Mouse (Mus musculus) stomach, embryonic 14.5 days (tissue): ENCODE data around the gene Trpv4. TPM values are rescaled to one million over a fixed set of nuclear protein-coding genes. Genes with fewer than 3 reads are reported as not detected.

Experiments
- ATAC-seq: fragments of 200-750 bp; cut with Nextera tagmentation; 2 replicates; pipeline ENCODE4 v1.8.0; 2017; ENCODE audit warnings: low read depth, moderate TSS enrichment; ENCODE audit not compliant: insufficient number of reproducible peaks, insufficient read depth, low FRiP score
- H3K27ac ChIP-seq: fragments of 300-500 bp; sonication (generic); 2 replicates; pipeline ENCODE4 v1.5.1; 2014; ENCODE audit warnings: mild to moderate bottlenecking, low read length, moderate library complexity, mixed read lengths
- H3K27me3 ChIP-seq: fragments of 300-500 bp; sonication (generic); 2 replicates; pipeline ENCODE4 v1.6.1; 2014; ENCODE audit warnings: low read length, control low read depth, mixed read lengths; ENCODE audit not compliant: control insufficient read depth, insufficient read depth
- H3K36me3 ChIP-seq: fragments of 300-500 bp; sonication (generic); 2 replicates; pipeline ENCODE4 v1.6.1; 2014; ENCODE audit warnings: mild to moderate bottlenecking, control low read depth, low read length, moderate library complexity, mixed read lengths; ENCODE audit not compliant: control insufficient read depth, insufficient read depth
- H3K4me1 ChIP-seq: fragments of 300-500 bp; sonication (generic); 2 replicates; pipeline ENCODE4 v1.6.1; 2014; ENCODE audit warnings: low read length, control low read depth, mixed read lengths; ENCODE audit not compliant: control insufficient read depth, insufficient read depth
- H3K4me2 ChIP-seq: fragments of 300-500 bp; sonication (generic); replicated peaks from 2 replicates; pipeline ENCODE4 v1.6.1; 2014; ENCODE audit warnings: low read depth, low read length, control low read depth
- H3K4me3 ChIP-seq: fragments of 300-500 bp; sonication (generic); 2 replicates; pipeline ENCODE4 v1.5.1; 2014; ENCODE audit warnings: low read depth, low read length, control low read depth
- H3K9ac ChIP-seq: fragments of 300-500 bp; sonication (generic); replicated peaks from 2 replicates; pipeline ENCODE4 v1.6.1; 2014; ENCODE audit warnings: low read depth, mild to moderate bottlenecking, control low read depth, low read length, moderate library complexity, mixed read lengths
- H3K9me3 ChIP-seq: fragments of 300-500 bp; sonication (generic); 2 replicates; pipeline ENCODE4 v1.6.1; 2016; ENCODE audit warnings: low read depth, low read length, control low read depth; ENCODE audit not compliant: control insufficient read depth
- WGBS: fragments of 180-500 bp; shearing (Covaris S2); extraction: QIAGEN DNeasy Blood & Tissue Kit; methylation state at CpG from one replicate; pipeline ENCODE4 v1.1.7; 2014; 5-methylcytosine and 5-hydroxymethylcytosine counted together
- polyA plus RNA-seq: library from polyadenylated mRNA; unstranded; fragments of >200 nt; fragmentation: Nextera tagmentation; extraction: Ambion mirVana; gene quantifications from 2 replicates; pipeline ENCODE4 v1.2.1, GENCODE M21; 2014

Trpv4 gene
- polyA plus RNA-seq, 1 experiment from 2014 or later: 1.9 TPM

- WGBS: 18% methylated on average over 3 of the region's 3 CpGs
- ATAC-seq: no peak
Observed at GRCm38 (mm10) chr5:114625590-114625989, 32.6 kb downstream of the Trpv4 start.

GRCm38 (mm10) chr5:114620305-114620704 is 37.9 kb downstream of the Trpv4 start:
- WGBS: 47% methylated on average over 6 of the region's 6 CpGs
- no peak for ATAC-seq

More at GRCm38 (mm10) chr5:114625590-114625989, 32.6 kb downstream of the Trpv4 start:
- Histone ChIP-seq H3K9me3 (no peaks in the 10 kb centered on the region), H3K27ac (no peak overlapping the region), H3K4me1 (no peaks in the 10 kb centered on the region), H3K27me3 (no peaks in the 10 kb centered on the region), H3K4me2 (no peak overlapping the region), H3K9ac (no peak overlapping the region), H3K36me3 (no peaks in the 10 kb centered on the region), H3K4me3 (no peak overlapping the region)

GRCm38 (mm10) chr5:114618851-114619250 is 39.4 kb downstream of the Trpv4 start:
- Histone ChIP-seq H3K36me3 (no peaks in the 10 kb centered on the region), H3K9ac (no peak overlapping the region), H3K4me3 (no peak overlapping the region), H3K27me3 (no peaks in the 10 kb centered on the region), H3K4me2 (no peak overlapping the region), H3K9me3 (no peaks in the 10 kb centered on the region), H3K4me1 (no peaks in the 10 kb centered on the region), H3K27ac (no peak overlapping the region)
- 28% methylated on average over 8 of the region's 8 CpGs for WGBS
- no peak for ATAC-seq

More at GRCm38 (mm10) chr5:114620305-114620704, 37.9 kb downstream of the Trpv4 start:
- no peaks in the 10 kb centered on the region for H3K9me3 ChIP-seq
- no peaks in the 10 kb centered on the region for H3K27me3 ChIP-seq
- H3K4me1 ChIP-seq: no peaks in the 10 kb centered on the region
- H3K27ac ChIP-seq: no peak overlapping the region
- no peaks in the 10 kb centered on the region for H3K36me3 ChIP-seq
- no peak overlapping the region for H3K9ac ChIP-seq
- H3K4me3 ChIP-seq: no peak overlapping the region
- no peak overlapping the region for H3K4me2 ChIP-seq

GRCm38 (mm10) chr5:114617809-114618208 is 40.4 kb downstream of the Trpv4 start:
- 73% methylated on average over 12 of the region's 12 CpGs for WGBS
- Histone ChIP-seq H3K4me2 (no peak overlapping the region), H3K36me3 (no peaks in the 10 kb centered on the region), H3K27me3 (no peaks in the 10 kb centered on the region), H3K4me3 (no peak overlapping the region), H3K9me3 (no peaks in the 10 kb centered on the region), H3K9ac (no peak overlapping the region), H3K4me1 (no peaks in the 10 kb centered on the region), H3K27ac (no peak overlapping the region)
- no peak for ATAC-seq

GRCm38 (mm10) chr5:114616336-114617061 is 41.7 kb downstream of the Trpv4 start:
- no peak overlapping the region for H3K4me3 ChIP-seq
- H3K4me1 ChIP-seq: no peaks in the 10 kb centered on the region
- no peak overlapping the region for H3K27ac ChIP-seq
- no peaks in the 10 kb centered on the region for H3K9me3 ChIP-seq
- WGBS: 76% methylated on average over 11 of the region's 11 CpGs
- no peaks in the 10 kb centered on the region for H3K27me3 ChIP-seq
- H3K4me2 ChIP-seq: no peak overlapping the region
- peak; percentile 29; the same call in 1 of the 2 replicates for ATAC-seq
- H3K36me3 ChIP-seq: 0 out of 2 replicates have a peak, but pooled peaks cover under 1% of the 10 kb centered on the region
- no peak overlapping the region for H3K9ac ChIP-seq

- Histone ChIP-seq H3K36me3 (0 out of 2 replicates have a peak, but pooled peaks cover 2% of the 10 kb centered on the region), H3K27ac (no peak overlapping the region), H3K9me3 (no peaks in the 10 kb centered on the region), H3K4me3 (no peak overlapping the region), H3K4me1 (0 out of 2 replicates have a peak, but pooled peaks cover 2% of the 10 kb centered on the region), H3K27me3 (no peaks in the 10 kb centered on the region), H3K4me2 (no peak overlapping the region), H3K9ac (no peak overlapping the region)
- 61% methylated on average over 7 of the region's 7 CpGs for WGBS
- ATAC-seq: no peak
Observed at GRCm38 (mm10) chr5:114614863-114615262, 43.4 kb downstream of the Trpv4 start.

- H3K9ac ChIP-seq: no peak overlapping the region
- H3K27me3 ChIP-seq: no peaks in the 10 kb centered on the region
- H3K36me3 ChIP-seq: 0 out of 2 replicates have a peak, but pooled peaks cover 2% of the 10 kb centered on the region
- 70% methylated on average over 25 of the region's 25 CpGs for WGBS
- no peak overlapping the region for H3K27ac ChIP-seq
- H3K4me1 ChIP-seq: peaks cover 14% of the 10 kb centered on the region
- H3K4me3 ChIP-seq: no peak overlapping the region
- H3K4me2 ChIP-seq: no peak overlapping the region
- ATAC-seq: no peak
- H3K9me3 ChIP-seq: no peaks in the 10 kb centered on the region
Observed at GRCm38 (mm10) chr5:114611968-114612608, 46.1 kb downstream of the Trpv4 start.

GRCm38 (mm10) chr5:114611256-114611655 is 47.0 kb downstream of the Trpv4 start:
- no peak for ATAC-seq
- no peaks in the 10 kb centered on the region for H3K27me3 ChIP-seq
- H3K4me3 ChIP-seq: no peak overlapping the region
- H3K4me2 ChIP-seq: no peak overlapping the region
- 90% methylated on average over 10 of the region's 10 CpGs for WGBS
- H3K27ac ChIP-seq: no peak overlapping the region
- H3K4me1 ChIP-seq: peaks cover 14% of the 10 kb centered on the region
- no peak overlapping the region for H3K9ac ChIP-seq
- no peaks in the 10 kb centered on the region for H3K9me3 ChIP-seq
- H3K36me3 ChIP-seq: 0 out of 2 replicates have a peak, but pooled peaks cover 2% of the 10 kb centered on the region
